Mouse (Mus musculus) neural tube, embryonic 13.5 days (tissue): ENCODE results near the gene Gba. TPM values are rescaled to one million over a fixed set of nuclear protein-coding genes. Genes with fewer than 3 reads are reported as not detected.

Source experiments
- ATAC-seq: fragments of 200-750 bp; cut with Nextera tagmentation; 2 replicates; pipeline ENCODE4 v1.8.0; 2017; ENCODE audit warnings: low read depth, mild to moderate bottlenecking, moderate TSS enrichment, moderate library complexity
- H3K27ac ChIP-seq: fragments of 300-500 bp; sonication (generic); replicated peaks from 2 replicates; pipeline ENCODE4 v1.5.1; 2015; ENCODE audit warnings: moderate library complexity, mild to moderate bottlenecking, inconsistent platforms
- H3K27me3 ChIP-seq: fragments of 300-500 bp; sonication (generic); 2 replicates; pipeline ENCODE4 v1.6.1; 2015; ENCODE audit warnings: mild to moderate bottlenecking, inconsistent platforms
- H3K36me3 ChIP-seq: fragments of 300-500 bp; sonication (generic); 2 replicates; pipeline ENCODE4 v1.6.1; 2015; ENCODE audit warnings: mild to moderate bottlenecking, inconsistent platforms
- H3K4me1 ChIP-seq: fragments of 300-500 bp; sonication (generic); replicated peaks from 2 replicates; pipeline ENCODE4 v1.6.1; 2015; ENCODE audit warnings: inconsistent platforms
- H3K4me2 ChIP-seq: fragments of 300-500 bp; sonication (generic); 2 replicates; pipeline ENCODE4 v1.6.1; 2015; ENCODE audit warnings: inconsistent platforms, mild to moderate bottlenecking, moderate library complexity
- H3K4me3 ChIP-seq: fragments of 300-500 bp; sonication (generic); 2 replicates; pipeline ENCODE4 v1.5.1; 2015; ENCODE audit warnings: mild to moderate bottlenecking, inconsistent platforms
- H3K9ac ChIP-seq: fragments of 300-500 bp; sonication (generic); 2 replicates; pipeline ENCODE4 v1.6.1; 2015; ENCODE audit warnings: moderate library complexity, mild to moderate bottlenecking, inconsistent platforms
- H3K9me3 ChIP-seq: fragments of 300-500 bp; sonication (generic); 2 replicates; pipeline ENCODE4 v1.6.1; 2016; ENCODE audit warnings: inconsistent platforms
- WGBS: fragments of 180-500 bp; shearing (Covaris S2); methylation state at CpG from one replicate; pipeline ENCODE4 v1.1.7; 2015; 5-methylcytosine and 5-hydroxymethylcytosine counted together
- polyA plus RNA-seq: library from polyadenylated mRNA; unstranded; fragments of >200 nt; fragmentation: Nextera tagmentation; extraction: Ambion mirVana; gene quantifications from 2 replicates; pipeline ENCODE4 v1.2.1, GENCODE M21; 2015

Gene Gba
- polyA plus RNA-seq, 1 experiment from 2014 or later, result 50.0 TPM

DNA sequence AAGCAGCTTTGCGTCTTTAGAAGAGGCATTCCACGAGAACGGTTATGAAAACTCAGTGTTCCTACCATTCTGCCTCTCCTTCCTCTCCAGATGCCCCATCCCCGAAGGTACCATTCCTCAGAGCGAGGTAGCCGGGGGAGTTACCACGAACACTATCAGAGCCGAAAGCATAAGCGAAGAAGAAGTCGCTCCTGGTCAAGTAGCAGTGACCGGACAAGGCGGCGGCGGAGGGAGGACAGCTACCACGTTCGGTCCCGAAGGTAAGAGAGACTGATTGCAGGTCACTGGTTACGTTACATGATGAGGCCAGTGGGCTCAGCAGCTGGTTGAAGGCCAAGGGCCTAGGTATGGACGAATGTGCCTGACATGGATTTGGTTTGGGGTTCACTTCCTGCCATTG, 35.8 kb upstream of the Gba start:
- Histone ChIP-seq H3K9ac (no peak overlapping the region), H3K27me3 (no peaks in the 10 kb centered on the region), H3K4me2 (no peak overlapping the region), H3K4me1 (peaks cover 26% of the 10 kb centered on the region), H3K4me3 (no peak overlapping the region), H3K9me3 (no peaks in the 10 kb centered on the region), H3K36me3 (peaks cover 51% of the 10 kb centered on the region), H3K27ac (no peak overlapping the region)
- ATAC-seq, result no peak
- WGBS, result 94% methylated on average over 19 of the region's 19 CpGs

- Histone ChIP-seq H3K36me3 (peaks cover 76% of the 10 kb centered on the region), H3K4me1 (peaks cover 16% of the 10 kb centered on the region), H3K27me3 (no peaks in the 10 kb centered on the region), H3K4me3 (no peak overlapping the region), H3K9ac (no peak overlapping the region), H3K27ac (no peak overlapping the region), H3K4me2 (no peak overlapping the region), H3K9me3 (no peaks in the 10 kb centered on the region)
- WGBS, result 92% methylated on average over 11 of the region's 11 CpGs
- ATAC-seq, result no peak
Observed at GRCm38 (mm10) chr3:89174844-89175243, 27.9 kb upstream of the Gba start.

GRCm38 (mm10) chr3:89175544-89175943, 27.2 kb upstream of the Gba start:
- 90% methylated on average over 10 of the region's 10 CpGs for WGBS
- H3K27ac ChIP-seq, result no peak overlapping the region
- no peak overlapping the region for H3K4me2 ChIP-seq
- ATAC-seq, result no peak
- H3K27me3 ChIP-seq, result no peaks in the 10 kb centered on the region
- no peaks in the 10 kb centered on the region for H3K9me3 ChIP-seq
- H3K4me1 ChIP-seq, result peaks cover 16% of the 10 kb centered on the region
- H3K4me3 ChIP-seq, result no peak overlapping the region
- peaks cover 76% of the 10 kb centered on the region for H3K36me3 ChIP-seq
- H3K9ac ChIP-seq, result no peak overlapping the region

DNA sequence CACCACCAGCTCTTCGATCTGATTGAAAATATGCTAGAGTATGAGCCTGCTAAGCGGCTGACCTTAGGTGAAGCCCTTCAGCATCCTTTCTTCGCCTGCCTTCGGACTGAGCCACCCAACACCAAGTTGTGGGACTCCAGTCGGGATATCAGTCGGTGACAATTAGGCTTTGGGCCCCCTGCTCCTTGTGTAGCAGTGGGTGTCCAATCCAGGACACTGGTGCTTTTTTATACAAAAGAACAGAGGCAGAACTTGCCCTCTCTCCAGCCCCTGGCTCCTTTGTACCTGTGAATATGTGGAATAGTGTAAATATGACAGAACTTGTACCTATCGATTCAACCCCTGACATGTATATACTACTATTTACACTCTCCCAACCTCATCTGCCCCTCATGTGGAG, 26.3 kb upstream of the Gba start:
- no peak overlapping the region for H3K4me3 ChIP-seq
- 80% methylated on average over 7 of the region's 7 CpGs for WGBS
- no peak overlapping the region for H3K4me2 ChIP-seq
- no peak overlapping the region for H3K27ac ChIP-seq
- H3K36me3 ChIP-seq, result peaks cover 76% of the 10 kb centered on the region
- H3K4me1 ChIP-seq, result peaks cover 16% of the 10 kb centered on the region
- no peaks in the 10 kb centered on the region for H3K9me3 ChIP-seq
- H3K27me3 ChIP-seq, result no peaks in the 10 kb centered on the region
- no peak overlapping the region for H3K9ac ChIP-seq
- ATAC-seq, result no peak

- Histone ChIP-seq H3K27ac (peak within 1 kb of the TSS; percentile 85), H3K36me3 (peaks cover 77% of the 10 kb centered on the region), H3K27me3 (no peaks in the 10 kb centered on the region), H3K4me3 (peak within 1 kb of the TSS; percentile 81), H3K9me3 (no peaks in the 10 kb centered on the region), H3K4me1 (peaks cover 16% of the 10 kb centered on the region), H3K9ac (peak within 1 kb of the TSS; percentile 87), H3K4me2 (peak within 1 kb of the TSS; percentile 95)
- ATAC-seq, result peak; percentile 97
- 0% methylated on average over 43 of the region's 43 CpGs for WGBS
Observed at GRCm38 (mm10) chr3:89177242-89178106, 25.3 kb upstream of the Gba start, which contains the start of gene Scamp3. Scamp3 (plus strand) TSS chr3:89177473.

DNA sequence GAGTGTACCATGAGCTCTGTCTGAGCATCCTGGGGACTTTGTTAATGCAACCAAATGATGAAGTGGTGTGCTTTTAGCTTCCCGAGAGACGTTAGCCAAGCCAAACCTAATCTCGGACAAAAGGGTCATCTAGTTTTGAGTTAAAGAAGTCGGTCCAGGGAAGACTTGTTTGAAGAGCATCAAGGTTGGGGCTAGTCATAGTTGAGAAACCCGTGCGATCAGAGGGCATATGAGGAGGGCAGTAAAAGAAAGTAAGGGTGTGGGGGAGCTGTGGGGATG, 24.7 kb upstream of the Gba start:
- peaks cover 19% of the 10 kb centered on the region for H3K4me1 ChIP-seq
- H3K4me3 ChIP-seq, result peak overlapping the region; percentile 81
- no peaks in the 10 kb centered on the region for H3K9me3 ChIP-seq
- peak overlapping the region; percentile 85 for H3K27ac ChIP-seq
- H3K9ac ChIP-seq, result peak overlapping the region; percentile 87
- no peak for ATAC-seq
- peak overlapping the region; percentile 95 for H3K4me2 ChIP-seq
- H3K27me3 ChIP-seq, result no peaks in the 10 kb centered on the region
- H3K36me3 ChIP-seq, result peaks cover 74% of the 10 kb centered on the region
- WGBS, result 7% methylated on average over 6 of the region's 6 CpGs

DNA sequence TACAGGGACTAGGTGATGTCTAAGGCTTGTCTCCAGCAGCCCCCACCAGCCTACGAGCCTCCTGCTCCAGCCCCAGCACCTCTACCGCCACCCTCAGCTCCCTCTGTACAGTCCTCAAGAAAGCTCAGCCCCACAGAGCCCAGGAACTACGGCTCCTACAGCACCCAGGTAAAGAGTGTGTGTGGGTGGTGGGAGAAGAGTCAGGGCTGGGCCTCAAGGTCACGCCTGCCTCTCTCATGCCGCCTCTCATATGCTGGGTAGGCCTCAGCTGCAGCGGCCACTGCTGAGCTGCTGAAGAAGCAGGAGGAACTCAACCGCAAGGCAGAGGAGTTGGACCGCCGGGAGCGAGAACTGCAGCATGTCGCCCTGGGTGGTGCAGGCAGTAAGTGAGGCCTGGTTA, 23.7 kb upstream of the Gba start:
- peak overlapping the region; percentile 87; the same call in 1 of the 2 replicates for H3K9ac ChIP-seq
- peak overlapping the region; percentile 95; the same call in 1 of the 2 replicates for H3K4me2 ChIP-seq
- 93% methylated on average over 11 of the region's 11 CpGs for WGBS
- peaks cover 64% of the 10 kb centered on the region for H3K36me3 ChIP-seq
- H3K4me3 ChIP-seq, result peak overlapping the region; percentile 81; the same call in 1 of the 2 replicates
- H3K27me3 ChIP-seq, result no peaks in the 10 kb centered on the region
- H3K9me3 ChIP-seq, result no peaks in the 10 kb centered on the region
- no peak overlapping the region for H3K27ac ChIP-seq
- H3K4me1 ChIP-seq, result peaks cover 28% of the 10 kb centered on the region
- ATAC-seq, result no peak

DNA sequence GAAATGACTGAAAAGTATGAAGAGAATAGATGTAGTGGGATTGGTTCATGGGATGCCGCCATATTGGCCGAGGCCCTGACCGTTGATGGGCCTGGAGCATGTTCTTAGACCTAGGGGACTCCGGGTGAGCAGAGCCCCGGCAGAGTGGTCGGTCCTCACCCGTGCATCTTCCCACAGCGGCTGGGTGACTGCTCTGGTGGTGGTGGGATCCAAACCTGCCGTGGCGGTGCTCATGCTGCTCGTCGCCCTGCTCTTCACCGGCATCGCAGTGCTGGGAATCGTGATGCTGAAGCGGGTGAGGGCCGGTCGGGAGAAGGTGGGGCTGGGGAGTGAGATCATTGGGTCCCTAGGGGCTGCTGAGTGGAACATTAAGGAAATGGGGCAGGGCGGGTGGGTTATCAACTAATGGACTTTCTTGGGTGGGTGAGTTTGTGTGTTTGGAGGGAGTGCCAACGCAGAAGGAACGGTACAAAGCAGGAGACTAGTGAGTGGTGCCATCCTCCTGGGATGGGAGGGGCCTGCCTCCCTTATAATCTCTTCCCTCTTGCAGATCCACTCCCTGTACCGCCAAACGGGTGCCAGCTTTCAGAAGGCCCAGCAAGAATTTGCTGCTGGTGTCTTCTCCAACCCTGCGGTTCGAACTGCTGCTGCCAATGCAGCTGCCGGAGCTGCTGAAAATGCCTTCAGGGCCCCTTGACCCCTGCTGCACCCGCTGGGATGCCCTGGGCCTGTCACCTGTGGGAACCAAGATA, 20.8 kb upstream of the Gba start:
- H3K9ac ChIP-seq, result 0 out of 2 replicates have a peak overlapping the region, but pooled peaks have one; percentile 12
- H3K4me1 ChIP-seq, result peaks cover 45% of the 10 kb centered on the region
- H3K9me3 ChIP-seq, result no peaks in the 10 kb centered on the region
- 88% methylated on average over 27 of the region's 27 CpGs for WGBS
- peaks cover 46% of the 10 kb centered on the region for H3K36me3 ChIP-seq
- ATAC-seq, result no peak
- peak overlapping the region; percentile 92 for H3K27ac ChIP-seq
- H3K4me2 ChIP-seq, result peak overlapping the region; percentile 99; the same call in 1 of the 2 replicates
- H3K27me3 ChIP-seq, result no peaks in the 10 kb centered on the region
- no peak overlapping the region for H3K4me3 ChIP-seq

DNA sequence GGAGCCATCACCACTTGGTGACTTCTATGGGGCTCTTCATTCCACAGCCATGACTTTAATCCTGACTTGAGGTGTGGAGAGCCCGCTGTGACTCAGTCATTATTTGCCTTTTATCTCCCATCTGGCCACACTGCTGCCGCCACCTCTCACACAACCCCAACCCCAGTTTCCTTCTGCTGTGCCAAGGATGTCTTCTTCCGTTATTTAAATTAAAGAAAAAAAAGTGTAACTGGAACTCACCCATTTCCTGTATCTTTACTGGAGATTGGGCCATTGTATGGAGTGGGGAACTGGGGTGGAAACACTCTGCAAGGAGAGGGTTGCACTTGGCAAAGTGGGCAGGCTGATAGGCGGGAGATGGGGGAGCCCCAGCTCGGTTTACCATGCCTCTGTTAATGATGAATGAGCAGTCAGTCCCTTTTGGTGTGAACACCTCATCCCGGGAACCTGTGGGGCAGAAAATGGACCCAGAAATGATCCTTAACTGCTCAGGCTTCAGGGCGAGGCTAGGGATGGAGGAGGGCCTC, 20.1 kb upstream of the Gba start:
- 51% methylated on average over 7 of the region's 7 CpGs for WGBS
- peaks cover 45% of the 10 kb centered on the region for H3K4me1 ChIP-seq
- peak overlapping the region; percentile 92 for H3K27ac ChIP-seq
- H3K36me3 ChIP-seq, result peaks cover 52% of the 10 kb centered on the region
- no peaks in the 10 kb centered on the region for H3K27me3 ChIP-seq
- no peaks in the 10 kb centered on the region for H3K9me3 ChIP-seq
- H3K9ac ChIP-seq, result peak overlapping the region; percentile 92
- ATAC-seq, result peak; percentile 15
- peak overlapping the region; percentile 60 for H3K4me3 ChIP-seq
- H3K4me2 ChIP-seq, result peak overlapping the region; percentile 99

DNA sequence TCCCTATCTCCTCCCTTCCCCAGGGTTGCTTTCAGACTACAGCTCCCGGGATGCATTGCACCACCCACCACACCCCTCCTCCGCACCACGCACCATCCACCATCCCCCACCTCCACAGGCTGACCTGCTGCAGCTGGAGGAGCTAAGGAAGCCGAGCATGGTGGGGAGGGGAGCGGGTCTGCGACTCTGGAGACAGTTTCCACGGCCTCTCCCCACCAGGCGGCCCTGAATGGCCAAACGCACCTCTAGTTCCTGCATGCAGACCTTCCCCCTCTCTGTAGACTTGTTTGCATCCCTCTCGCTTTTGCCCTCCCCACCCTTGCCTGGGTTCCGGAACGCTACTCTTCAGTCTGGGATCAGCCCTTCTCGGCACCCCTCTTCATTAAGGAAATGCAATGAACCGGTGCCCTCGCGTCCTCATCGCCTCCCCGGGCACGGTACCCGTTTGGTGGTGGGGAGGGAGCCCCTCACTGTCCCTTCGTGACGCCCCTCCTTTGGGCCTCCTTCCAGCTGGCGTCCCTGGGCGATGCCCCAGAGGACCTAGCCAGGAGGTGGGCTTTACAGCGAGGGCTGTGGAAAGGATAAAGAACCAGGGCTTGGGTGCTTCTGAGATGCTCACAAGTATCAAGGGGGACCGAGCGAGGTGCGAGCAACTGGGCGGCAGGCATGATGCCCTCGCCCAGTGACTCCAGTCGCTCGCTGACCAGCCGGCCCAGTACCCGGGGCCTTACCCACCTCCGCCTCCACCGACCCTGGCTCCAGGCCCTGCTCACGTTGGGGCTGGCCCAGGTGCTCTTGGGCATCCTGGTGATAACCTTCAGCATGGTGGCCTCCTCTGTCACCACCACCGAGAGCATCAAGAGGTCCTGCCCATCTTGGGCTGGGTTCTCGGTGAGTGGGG, 19.4 kb upstream of the Gba start, which contains the start of gene Fam189b:
Fam189b (plus strand) TSS at position 86 of the 901 bp plus-strand sequence.
- WGBS, result 6% methylated on average over 39 of the region's 39 CpGs
- peak; percentile 95 for ATAC-seq
- H3K36me3 ChIP-seq, result peaks cover 59% of the 10 kb centered on the region

GRCm38 (mm10) chr3:89183959-89184315, 18.8 kb upstream of the Gba start:
- no peaks in the 10 kb centered on the region for H3K27me3 ChIP-seq
- peaks cover 33% of the 10 kb centered on the region for H3K4me1 ChIP-seq
- peak overlapping the region; percentile 92 for H3K9ac ChIP-seq
- peak overlapping the region; percentile 99 for H3K4me2 ChIP-seq
- no peak for ATAC-seq
- peak overlapping the region; percentile 60 for H3K4me3 ChIP-seq
- peak overlapping the region; percentile 92 for H3K27ac ChIP-seq
- H3K36me3 ChIP-seq, result peaks cover 65% of the 10 kb centered on the region
- H3K9me3 ChIP-seq, result no peaks in the 10 kb centered on the region
- 75% methylated on average over 6 of the region's 6 CpGs for WGBS

More for the DNA sequence above, 19.4 kb upstream of the Gba start, which contains the start of gene Fam189b:
- Histone ChIP-seq H3K9me3 (no peaks in the 10 kb centered on the region), H3K9ac (peak within 1 kb of the TSS; percentile 92), H3K27me3 (no peaks in the 10 kb centered on the region), H3K27ac (peak within 1 kb of the TSS; percentile 92), H3K4me1 (peaks cover 39% of the 10 kb centered on the region), H3K4me3 (peak within 1 kb of the TSS; percentile 60), H3K4me2 (peak within 1 kb of the TSS; percentile 99)
